Mouse (Mus musculus) ES-E14 (cell line): Measurements from ENCODE around the gene Stat5b.

Experiments used
- HCFC1 ChIP-seq: IDR thresholded peaks from 2 replicates; pipeline ENCODE4 v1.6.1; 2012; ENCODE audit warnings: low read length, inconsistent platforms, borderline replicate concordance; ENCODE audit not compliant: insufficient read depth
- MAFK ChIP-seq: IDR thresholded peaks from 2 replicates; pipeline ENCODE4 v1.6.1; 2014; ENCODE audit warnings: mild to moderate bottlenecking, low read depth, low read length, inconsistent platforms; ENCODE audit not compliant: insufficient read depth
- ZNF384 ChIP-seq: IDR thresholded peaks from 2 replicates; pipeline ENCODE4 v1.6.1; 2012; ENCODE audit warnings: low read depth, low read length, inconsistent platforms

GRCm38 (mm10) chr11:100749469-100749868, 101.1 kb downstream of the Stat5b start:
- no peak for TF ChIP-seq MAFK
- TF ChIP-seq ZNF384, result no peak
- TF ChIP-seq HCFC1, result no peak
